Mouse (Mus musculus): ENCODE measurements around the gene Bicc1. TPM values are rescaled to one million over a fixed set of nuclear protein-coding genes. Genes with fewer than 3 reads are reported as not detected.

Bicc1 gene
- total RNA-seq, 1 experiment = 1.8 TPM

DNA sequence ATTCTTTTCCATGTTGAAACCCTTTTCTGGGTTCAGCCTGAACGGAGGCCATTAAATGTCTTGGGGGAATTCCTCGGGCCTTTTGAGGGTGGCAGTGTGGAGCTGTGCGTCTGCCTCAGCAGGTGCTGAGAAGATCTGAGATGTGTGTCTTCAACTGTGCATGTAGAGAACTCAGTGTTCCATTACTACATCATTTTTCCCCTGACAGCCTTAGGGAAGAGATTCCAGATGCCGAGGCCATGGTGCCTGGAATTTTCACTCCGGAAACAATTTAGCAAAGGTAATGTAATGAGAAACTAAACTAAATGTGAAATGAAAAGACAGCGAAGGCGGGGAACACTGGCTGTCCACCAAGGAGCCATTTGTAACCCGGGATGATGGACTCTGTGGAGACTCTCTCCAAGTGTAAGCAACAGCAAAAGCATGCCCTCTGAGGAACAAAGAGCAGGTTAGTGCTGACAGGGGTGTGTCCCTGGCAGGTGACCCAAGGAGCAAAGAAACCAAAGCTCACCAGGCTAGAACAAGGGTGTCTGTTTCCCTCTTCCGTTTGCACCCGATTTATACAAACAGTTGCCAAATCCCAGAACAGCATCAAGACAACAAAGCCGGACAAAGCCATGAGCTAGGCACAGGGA, 176.3 kb downstream of the Bicc1 start:
- no peak for DNase-seq (ENCODE audit: low read depth, low spot score)
- no peak for TF ChIP-seq HCFC1 (IDR thresholded peaks at IDR 0.05; ENCODE audit: borderline replicate concordance, insufficient read depth, low read length)
- no peak for TF ChIP-seq CHD2 (IDR thresholded peaks at IDR 0.05; ENCODE audit: low read depth, low read length)
- no peak for TF ChIP-seq MAFK (IDR thresholded peaks at IDR 0.05; ENCODE audit: insufficient read depth, low read depth, low read length)
- no peak for TF ChIP-seq ZC3H11A (IDR thresholded peaks at IDR 0.05; ENCODE audit: borderline replicate concordance, low read depth, low read length)
- no peak for TF ChIP-seq ZNF384 (IDR thresholded peaks at IDR 0.05; ENCODE audit: low read depth, low read length)
- no peak overlapping the region for H3K4me3 ChIP-seq (ENCODE audit: insufficient read depth in 1 of 2, low read depth in 1 of 2, low read length in 2 of 2, poor library complexity in 1 of 2, severe bottlenecking in 1 of 2)
- in situ Hi-C loops (cut with MboI; ENCODE audit: low sequenced_read_pairs in 2 of 2, unreplicated experiment in 2 of 2) = no loop called here
- no peak overlapping the region for H3K9ac ChIP-seq (ENCODE audit: insufficient read depth, low read depth, low read length, poor library complexity, severe bottlenecking)
- H3K36me3 ChIP-seq (ENCODE audit: control insufficient read depth, insufficient read depth, low read length, poor library complexity, severe bottlenecking) = no peaks in the 10 kb centered on the region
- H3K9me3 ChIP-seq (ENCODE audit: control insufficient read depth, insufficient read depth, low read depth, low read length) = no peaks in the 10 kb centered on the region
- H3K4me1 ChIP-seq (ENCODE audit: control insufficient read depth in 2 of 2, insufficient read depth in 2 of 2, low read length in 2 of 2, poor library complexity in 1 of 2) = no peaks in the 10 kb centered on the region
- H3K27ac ChIP-seq (ENCODE audit: insufficient read depth, low read depth, low read length, poor library complexity, severe bottlenecking) = no peak overlapping the region

DNA sequence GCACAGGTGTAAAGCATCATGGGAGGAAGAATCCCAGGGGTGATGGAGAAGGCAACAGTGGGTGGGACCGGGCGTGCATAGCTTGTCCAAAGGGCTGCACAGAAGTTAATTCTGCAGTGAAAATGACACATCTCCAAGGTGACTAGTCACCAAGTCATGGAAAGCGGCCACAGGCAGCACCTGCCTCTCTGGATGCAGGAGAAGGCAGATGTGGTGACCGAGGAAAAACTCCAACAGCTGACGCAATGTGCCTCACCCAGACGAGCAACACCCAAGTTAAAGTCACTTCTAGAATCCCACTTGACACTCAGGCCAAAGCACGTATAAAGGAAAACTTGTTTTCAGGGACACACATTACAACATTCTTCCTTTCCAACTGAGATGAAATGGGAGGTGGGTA, 177.3 kb downstream of the Bicc1 start:
- TF ChIP-seq ZC3H11A (IDR thresholded peaks at IDR 0.05; ENCODE audit: borderline replicate concordance, low read depth, low read length) (no peak), HCFC1 (IDR thresholded peaks at IDR 0.05; ENCODE audit: borderline replicate concordance, insufficient read depth, low read length) (no peak), CHD2 (IDR thresholded peaks at IDR 0.05; ENCODE audit: low read depth, low read length) (no peak), ZNF384 (IDR thresholded peaks at IDR 0.05; ENCODE audit: low read depth, low read length) (no peak)
- in situ Hi-C loops (cut with MboI; ENCODE audit: low sequenced_read_pairs in 2 of 2, unreplicated experiment in 2 of 2) = no loop called here
- no peaks in the 10 kb centered on the region for H3K4me1 ChIP-seq (ENCODE audit: control insufficient read depth in 2 of 2, insufficient read depth in 2 of 2, low read length in 2 of 2, poor library complexity in 1 of 2)

DNA sequence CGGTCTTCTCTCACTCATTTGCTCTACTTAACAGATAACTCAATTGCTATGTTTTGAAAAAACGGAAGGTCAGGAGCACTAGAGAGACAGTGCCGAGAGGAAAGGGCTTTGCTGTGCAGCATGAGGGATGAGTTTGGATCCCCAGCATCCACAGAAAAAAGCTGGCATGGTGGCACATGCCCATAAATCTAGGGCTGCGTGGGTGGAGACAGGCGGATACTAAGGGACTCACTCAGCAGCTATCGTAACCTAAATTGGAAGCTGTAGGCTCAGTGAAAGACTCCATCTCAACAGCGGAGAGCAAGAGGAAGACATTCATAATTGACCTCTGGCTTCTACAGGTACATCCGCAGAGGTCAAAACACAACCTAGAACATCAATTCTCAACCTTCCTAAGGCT, 179.8 kb downstream of the Bicc1 start:
- DNase-seq (ENCODE audit: low read depth, low spot score) = no peak
- Histone ChIP-seq H3K27ac (ENCODE audit: insufficient read depth, low read depth, low read length, poor library complexity, severe bottlenecking) (no peak overlapping the region), H3K36me3 (ENCODE audit: control insufficient read depth, insufficient read depth, low read length, poor library complexity, severe bottlenecking) (no peaks in the 10 kb centered on the region), H3K4me3 (ENCODE audit: insufficient read depth in 1 of 2, low read depth in 1 of 2, low read length in 2 of 2, poor library complexity in 1 of 2, severe bottlenecking in 1 of 2) (no peak overlapping the region), H3K9me3 (ENCODE audit: control insufficient read depth, insufficient read depth, low read depth, low read length) (no peaks in the 10 kb centered on the region), H3K9ac (ENCODE audit: insufficient read depth, low read depth, low read length, poor library complexity, severe bottlenecking) (no peak overlapping the region), H3K4me1 (ENCODE audit: control insufficient read depth in 2 of 2, insufficient read depth in 2 of 2, low read length in 2 of 2, poor library complexity in 1 of 2) (no peaks in the 10 kb centered on the region)
- in situ Hi-C loops (cut with MboI; ENCODE audit: low sequenced_read_pairs in 2 of 2, unreplicated experiment in 2 of 2) = no loop called here
- TF ChIP-seq CHD2 (IDR thresholded peaks at IDR 0.05; ENCODE audit: low read depth, low read length) (no peak), ZNF384 (IDR thresholded peaks at IDR 0.05; ENCODE audit: low read depth, low read length) (no peak), ZC3H11A (IDR thresholded peaks at IDR 0.05; ENCODE audit: borderline replicate concordance, low read depth, low read length) (no peak), MAFK (IDR thresholded peaks at IDR 0.05; ENCODE audit: insufficient read depth, low read depth, low read length) (no peak), HCFC1 (IDR thresholded peaks at IDR 0.05; ENCODE audit: borderline replicate concordance, insufficient read depth, low read length) (no peak)

More for the DNA sequence above, 177.3 kb downstream of the Bicc1 start:
- Histone ChIP-seq H3K9ac (ENCODE audit: insufficient read depth, low read depth, low read length, poor library complexity, severe bottlenecking) (no peak overlapping the region), H3K9me3 (ENCODE audit: control insufficient read depth, insufficient read depth, low read depth, low read length) (no peaks in the 10 kb centered on the region), H3K36me3 (ENCODE audit: control insufficient read depth, insufficient read depth, low read length, poor library complexity, severe bottlenecking) (no peaks in the 10 kb centered on the region), H3K27ac (ENCODE audit: insufficient read depth, low read depth, low read length, poor library complexity, severe bottlenecking) (no peak overlapping the region), H3K4me3 (ENCODE audit: insufficient read depth in 1 of 2, low read depth in 1 of 2, low read length in 2 of 2, poor library complexity in 1 of 2, severe bottlenecking in 1 of 2) (no peak overlapping the region)
- no peak for DNase-seq (ENCODE audit: low read depth, low spot score)

DNA sequence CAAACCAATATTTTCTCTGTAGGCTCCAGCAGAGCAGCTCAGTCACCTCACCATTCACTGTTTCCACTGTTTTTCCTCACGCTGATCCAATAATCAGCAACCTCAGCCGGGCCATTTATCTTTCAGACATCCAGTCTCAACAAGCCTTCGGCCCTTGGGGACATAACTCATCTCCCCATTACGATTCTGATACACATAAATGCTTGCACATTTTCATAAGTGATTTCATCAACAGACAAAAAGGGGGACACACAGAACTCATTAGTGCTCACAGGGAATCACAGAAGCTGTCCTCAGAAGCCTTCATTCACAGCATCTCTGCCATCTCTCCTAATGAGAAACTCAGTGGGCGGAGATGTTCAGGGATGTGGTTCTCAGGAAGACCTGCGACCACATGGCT, 182.4 kb downstream of the Bicc1 start:
- no peak for TF ChIP-seq MAFK (IDR thresholded peaks at IDR 0.05; ENCODE audit: insufficient read depth, low read depth, low read length)
- TF ChIP-seq HCFC1 (IDR thresholded peaks at IDR 0.05; ENCODE audit: borderline replicate concordance, insufficient read depth, low read length) = no peak
- TF ChIP-seq ZNF384 (IDR thresholded peaks at IDR 0.05; ENCODE audit: low read depth, low read length) = no peak
- TF ChIP-seq ZC3H11A (IDR thresholded peaks at IDR 0.05; ENCODE audit: borderline replicate concordance, low read depth, low read length) = no peak
- no peak for TF ChIP-seq CHD2 (IDR thresholded peaks at IDR 0.05; ENCODE audit: low read depth, low read length)
- no peak overlapping the region for H3K9ac ChIP-seq (ENCODE audit: insufficient read depth, low read depth, low read length, poor library complexity, severe bottlenecking)

More for the DNA sequence above, 182.4 kb downstream of the Bicc1 start:
- H3K4me1 ChIP-seq (ENCODE audit: control insufficient read depth in 2 of 2, insufficient read depth in 2 of 2, low read length in 2 of 2, poor library complexity in 1 of 2) = no peaks in the 10 kb centered on the region
- DNase-seq (ENCODE audit: low read depth, low spot score) = no peak
- H3K4me3 ChIP-seq (ENCODE audit: insufficient read depth in 1 of 2, low read depth in 1 of 2, low read length in 2 of 2, poor library complexity in 1 of 2, severe bottlenecking in 1 of 2) = no peak overlapping the region
- in situ Hi-C loops (cut with MboI; ENCODE audit: low sequenced_read_pairs in 2 of 2, unreplicated experiment in 2 of 2) = no loop called here
- H3K9me3 ChIP-seq (ENCODE audit: control insufficient read depth, insufficient read depth, low read depth, low read length) = no peaks in the 10 kb centered on the region
- H3K36me3 ChIP-seq (ENCODE audit: control insufficient read depth, insufficient read depth, low read length, poor library complexity, severe bottlenecking) = no peaks in the 10 kb centered on the region
- no peak overlapping the region for H3K27ac ChIP-seq (ENCODE audit: insufficient read depth, low read depth, low read length, poor library complexity, severe bottlenecking)

All from ES-E14 (cell line).